Mouse (Mus musculus) testis, adult 2 months (tissue): ENCODE results near the gene Tmem141. TPM values are rescaled to one million over a fixed set of nuclear protein-coding genes. Genes with fewer than 3 reads are reported as not detected.

ENCODE experiments used
- H3K27ac ChIP-seq: fragments of 200-500 bp; 2 replicates; pipeline ENCODE4 v1.5.1; 2012; ENCODE audit warnings: low read depth, low read length; ENCODE audit not compliant: control insufficient read depth, insufficient read depth
- H3K27me3 ChIP-seq: fragments of 200-500 bp; 2 replicates; pipeline ENCODE4 v1.6.1; 2012; ENCODE audit warnings: mild to moderate bottlenecking, low read length, moderate library complexity; ENCODE audit not compliant: control insufficient read depth, insufficient read depth
- H3K36me3 ChIP-seq: fragments of 200-500 bp; 2 replicates; pipeline ENCODE4 v1.6.1; 2012; ENCODE audit warnings: mild to moderate bottlenecking, low read length; ENCODE audit not compliant: control insufficient read depth, insufficient read depth
- H3K4me1 ChIP-seq: fragments of 200-500 bp; 2 replicates; pipeline ENCODE4 v1.6.1; 2012; ENCODE audit warnings: low read length; ENCODE audit not compliant: control insufficient read depth, insufficient read depth
- H3K4me3 ChIP-seq: fragments of 200-500 bp; 2 replicates; pipeline ENCODE4 v1.5.1; 2012; ENCODE audit warnings: low read depth, mild to moderate bottlenecking, low read length, moderate library complexity, mixed read lengths; ENCODE audit not compliant: control insufficient read depth
- CTCF ChIP-seq: fragments of 200-500 bp; IDR thresholded peaks from 2 replicates; pipeline ENCODE4 v1.5.1; 2012; ENCODE audit warnings: low read depth, mild to moderate bottlenecking, inconsistent platforms, low read length, moderate library complexity; ENCODE audit not compliant: control insufficient read depth, insufficient read depth, insufficient replicate concordance
- POLR2A ChIP-seq: fragments of 200-500 bp; IDR thresholded peaks from 2 replicates; pipeline ENCODE4 v1.6.1; 2012; ENCODE audit warnings: low read depth, mild to moderate bottlenecking, inconsistent platforms, low read length, moderate library complexity; ENCODE audit not compliant: control insufficient read depth
- polyA plus RNA-seq: library from polyadenylated mRNA; depleted of rRNA; stranded (reverse); fragments of >200 nt; gene quantifications from 2 replicates; pipeline ENCODE4 v1.2.3, GENCODE M21; 2012

The Tmem141 gene
- polyA plus RNA-seq, 1 experiment = 24.0 TPM

DNA sequence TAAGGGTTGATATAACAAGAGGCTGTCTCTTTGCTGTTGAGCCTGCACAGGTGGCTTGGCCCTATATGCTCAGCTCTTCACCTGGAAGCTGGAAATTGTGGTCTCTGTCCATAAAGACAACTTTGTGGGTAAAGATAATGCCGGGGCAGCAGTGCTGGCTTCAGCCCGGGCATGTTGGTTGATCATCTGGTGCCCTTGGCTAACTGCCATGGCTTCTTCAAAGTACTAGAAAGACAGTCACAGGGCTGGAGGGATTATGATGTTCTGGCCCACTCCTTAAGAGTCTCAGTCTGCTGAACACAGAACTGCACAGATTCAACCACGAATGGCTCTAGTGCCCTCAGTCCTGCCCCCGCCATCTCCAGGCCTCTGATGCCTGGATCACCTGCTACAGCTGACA lies 35.4 kb upstream of the Tmem141 start:
- Histone ChIP-seq H3K4me3 (no peak overlapping the region), H3K27ac (no peak overlapping the region), H3K27me3 (no peaks in the 10 kb centered on the region), H3K4me1 (no peaks in the 10 kb centered on the region), H3K36me3 (no peaks in the 10 kb centered on the region)
- TF ChIP-seq POLR2A (no peak), CTCF (no peak)

DNA sequence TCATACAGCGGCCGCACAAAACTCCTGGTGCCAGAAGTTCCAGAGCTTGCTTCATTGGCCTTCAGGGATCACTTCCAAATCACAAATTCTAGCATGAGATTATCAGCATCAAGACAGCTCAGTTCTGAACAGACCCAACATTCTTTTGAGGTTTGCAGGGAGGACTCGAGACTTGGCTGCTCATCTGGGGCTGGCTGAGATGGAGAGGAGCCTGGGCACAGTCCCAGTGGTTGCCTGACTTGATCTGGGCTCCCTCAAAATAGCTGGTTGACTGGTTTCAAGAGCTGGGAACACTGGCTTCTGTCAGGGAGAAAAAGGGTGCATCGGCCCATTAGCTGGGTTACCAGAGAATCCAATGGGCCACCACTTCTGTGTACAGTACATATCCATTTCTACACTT lies 34.9 kb upstream of the Tmem141 start:
- no peak for TF ChIP-seq CTCF
- no peak for TF ChIP-seq POLR2A
- Histone ChIP-seq H3K36me3 (no peaks in the 10 kb centered on the region), H3K4me3 (no peak overlapping the region), H3K4me1 (no peaks in the 10 kb centered on the region), H3K27ac (no peak overlapping the region), H3K27me3 (no peaks in the 10 kb centered on the region)

DNA sequence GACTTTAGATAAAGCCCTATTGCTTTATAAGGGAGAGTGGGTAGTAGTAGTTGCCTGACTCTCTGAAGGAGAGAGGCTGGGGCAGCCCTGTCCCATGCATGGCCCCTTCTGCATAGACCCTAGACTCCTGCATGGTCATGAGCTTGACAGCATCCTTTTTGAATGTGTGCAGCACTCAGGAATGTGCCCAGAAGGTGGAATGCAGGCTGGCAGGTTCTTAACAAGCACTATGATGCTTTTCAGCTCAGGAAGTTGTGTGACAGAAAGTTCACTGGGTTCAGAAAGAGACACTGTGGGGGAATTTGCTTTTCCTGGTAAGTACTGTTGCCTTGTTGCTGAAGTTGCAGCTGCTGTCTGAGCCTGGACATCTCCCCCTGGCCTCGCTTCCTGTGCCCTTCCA lies 32.7 kb upstream of the Tmem141 start:
- no peak overlapping the region for H3K27ac ChIP-seq
- H3K4me1 ChIP-seq = no peaks in the 10 kb centered on the region
- TF ChIP-seq CTCF (no peak), POLR2A (no peak)
- H3K36me3 ChIP-seq = no peaks in the 10 kb centered on the region
- no peaks in the 10 kb centered on the region for H3K27me3 ChIP-seq
- H3K4me3 ChIP-seq = no peak overlapping the region

DNA sequence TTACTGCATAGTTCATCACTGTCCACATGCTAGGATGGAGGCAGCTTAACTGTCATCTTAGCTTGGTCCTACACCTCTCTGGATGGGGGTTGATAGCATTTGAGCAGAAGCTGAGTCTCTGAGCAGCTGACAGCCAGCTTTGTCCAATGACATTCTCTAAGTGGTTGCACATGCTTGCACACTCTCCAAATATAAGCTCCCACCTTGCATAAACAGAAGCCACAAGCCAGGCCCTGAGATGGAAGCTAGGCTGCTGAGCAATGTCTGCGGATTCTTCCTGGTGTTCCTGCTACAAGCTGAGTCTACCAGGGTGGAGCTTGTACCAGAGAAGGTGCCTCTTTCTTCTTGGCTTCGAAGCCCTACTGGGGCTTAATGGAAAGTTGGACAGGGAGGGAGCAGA lies 31.1 kb upstream of the Tmem141 start, which contains the start of gene Lcn8:
Gene Lcn8 (plus strand): TSS at position 219 of the 400 bp plus-strand sequence.
- TF ChIP-seq CTCF (no peak), POLR2A (no peak)
- H3K4me3 ChIP-seq = no peak within 1 kb of the TSS
- no peaks in the 10 kb centered on the region for H3K4me1 ChIP-seq
- H3K27me3 ChIP-seq = no peaks in the 10 kb centered on the region
- H3K36me3 ChIP-seq = no peaks in the 10 kb centered on the region
- H3K27ac ChIP-seq = no peak within 1 kb of the TSS

DNA sequence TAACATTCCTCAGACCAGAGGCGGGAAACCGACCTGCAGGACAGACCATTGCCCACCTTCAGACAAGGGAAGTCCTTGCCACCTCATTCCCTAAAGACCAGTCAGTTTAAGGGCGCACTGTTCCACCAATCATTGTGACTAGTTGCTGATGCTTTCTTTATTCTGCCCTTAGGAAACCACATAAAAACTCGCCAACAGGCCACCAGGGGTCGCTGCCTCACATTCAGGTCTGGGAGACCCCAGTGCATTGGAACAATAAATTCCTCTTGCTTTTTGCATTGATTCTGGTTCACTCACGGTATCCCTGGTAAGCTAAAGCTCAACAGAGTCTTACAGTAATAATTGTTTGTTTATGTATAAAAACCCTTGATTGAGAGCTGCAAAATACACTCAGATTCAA lies 18.1 kb upstream of the Tmem141 start:
- no peak overlapping the region for H3K27ac ChIP-seq
- no peaks in the 10 kb centered on the region for H3K27me3 ChIP-seq
- TF ChIP-seq CTCF = peak; percentile 9; the same call in 1 of the 2 replicates
- TF ChIP-seq POLR2A = no peak
- H3K36me3 ChIP-seq = no peaks in the 10 kb centered on the region
- H3K4me1 ChIP-seq = no peaks in the 10 kb centered on the region
- no peak overlapping the region for H3K4me3 ChIP-seq

DNA sequence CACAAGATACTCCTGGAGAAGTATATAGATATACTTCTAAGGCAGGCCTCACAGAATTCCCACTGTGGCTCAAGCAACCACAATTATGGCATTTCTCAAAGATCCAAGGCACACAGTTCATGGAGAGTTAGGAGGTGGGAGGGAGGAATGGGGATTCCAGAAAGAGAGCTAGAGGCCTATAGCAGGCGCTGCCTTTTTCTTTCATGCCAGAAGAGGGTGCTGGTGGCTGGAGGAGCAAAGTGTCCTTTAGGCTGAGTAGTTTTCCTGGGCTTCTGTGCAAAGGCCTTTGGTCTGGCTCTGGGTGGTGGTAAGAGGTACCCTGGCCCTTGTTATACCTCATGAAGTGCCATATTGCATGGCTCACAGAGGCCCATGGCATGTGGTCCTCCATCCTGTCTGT lies 12.2 kb upstream of the Tmem141 start:
- H3K4me3 ChIP-seq = no peak overlapping the region
- H3K27me3 ChIP-seq = no peaks in the 10 kb centered on the region
- no peaks in the 10 kb centered on the region for H3K4me1 ChIP-seq
- H3K36me3 ChIP-seq = no peaks in the 10 kb centered on the region
- no peak overlapping the region for H3K27ac ChIP-seq
- no peak for TF ChIP-seq POLR2A
- no peak for TF ChIP-seq CTCF

DNA sequence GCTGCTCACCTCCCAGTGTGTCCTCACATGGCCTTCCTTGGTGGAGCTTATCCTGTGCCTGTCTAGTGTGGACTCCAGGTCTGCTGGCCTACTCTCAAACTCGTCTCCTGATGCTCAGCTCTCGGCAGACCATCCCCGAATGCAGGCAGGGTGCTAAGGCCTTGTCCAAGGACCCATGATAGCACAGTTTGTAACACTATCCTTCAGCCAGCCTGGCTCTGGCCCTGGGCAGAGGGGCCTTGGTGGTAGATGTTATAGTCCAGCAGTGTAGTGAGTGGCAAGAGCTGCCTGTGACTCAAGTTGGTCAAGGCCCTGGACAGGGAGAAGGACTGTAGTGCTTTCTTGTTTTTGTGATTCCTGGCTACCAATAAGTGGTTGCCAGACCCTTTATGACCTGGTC lies 11.8 kb upstream of the Tmem141 start:
- no peak overlapping the region for H3K27ac ChIP-seq
- H3K36me3 ChIP-seq = no peaks in the 10 kb centered on the region
- H3K27me3 ChIP-seq = no peaks in the 10 kb centered on the region
- TF ChIP-seq CTCF (no peak), POLR2A (no peak; the same call in 1 of the 2 replicates)
- H3K4me1 ChIP-seq = no peaks in the 10 kb centered on the region
- H3K4me3 ChIP-seq = no peak overlapping the region

DNA sequence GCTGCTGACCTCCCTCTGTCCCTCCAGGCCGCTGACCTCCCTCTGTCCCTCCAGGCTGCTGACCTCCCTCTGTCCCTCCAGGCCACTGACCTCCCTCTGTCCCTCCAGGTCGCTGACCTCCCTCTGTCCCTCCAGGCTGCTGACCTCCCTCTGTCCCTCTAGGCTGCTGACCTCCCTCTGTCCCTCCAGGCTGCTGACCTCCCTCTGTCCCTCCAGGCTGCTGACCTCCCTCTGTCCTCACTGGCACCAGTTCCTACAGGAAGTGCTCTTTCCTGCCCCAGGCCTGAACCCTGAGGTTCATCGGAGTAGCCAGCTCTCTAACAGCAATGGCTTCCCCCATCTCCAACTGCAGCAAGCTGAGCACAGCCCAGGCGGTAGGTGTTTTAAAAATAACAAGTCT lies 6.9 kb upstream of the Tmem141 start:
- Histone ChIP-seq H3K4me3 (no peak overlapping the region), H3K36me3 (no peaks in the 10 kb centered on the region), H3K4me1 (no peaks in the 10 kb centered on the region; the same call in 1 of the 2 replicates), H3K27me3 (no peaks in the 10 kb centered on the region), H3K27ac (no peak overlapping the region)
- TF ChIP-seq CTCF (no peak), POLR2A (no peak)
